ENCODE assay signal across 13 mouse cellular contexts in the genomic region with DNA sequence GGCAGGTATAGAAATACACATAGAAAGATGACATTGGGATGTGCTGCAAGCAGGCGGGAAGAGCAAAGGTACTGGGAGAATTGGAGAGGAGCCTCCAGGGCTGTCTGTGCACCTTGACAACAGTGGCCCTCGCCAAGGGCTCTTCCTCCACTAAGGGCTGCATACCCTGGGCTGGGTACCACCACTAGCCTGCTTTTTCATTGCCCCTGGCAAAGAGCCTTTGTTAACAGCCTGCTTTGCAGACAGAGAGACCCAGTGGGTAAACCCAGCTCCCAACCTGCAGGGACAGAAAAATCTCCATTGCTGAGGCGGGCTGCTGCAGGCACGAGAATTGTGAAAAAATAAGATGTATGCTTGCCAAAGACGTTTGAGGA.
DNase-seq lines count a peak whose midpoint lies in the region; ATAC-seq lines count a peak whose summit lies in the region.
"Had no signal": no experiment of that assay in that cellular context is flagged by ENCODE, and none has a peak within 500 bp of the region (broad histone marks: within the 10 kb centered on the region; RNA-seq: fewer than 3 reads in every experiment).

No protein-coding gene starts in this region.

- H3K36me3 ChIP-seq in midbrain, embryonic 10.5 days: no peaks in the 10 kb centered on the region
- no peaks in the 10 kb centered on the region for H3K36me3 ChIP-seq in midbrain, embryonic 11.5 days (ENCODE audit: control insufficient read depth, insufficient read depth, low read length)
- no peaks in the 10 kb centered on the region for H3K36me3 ChIP-seq in limb, embryonic 12.5 days
- H3K36me3 ChIP-seq: G1E; heart, embryonic 12.5 days had no signal

- H3K4me1 ChIP-seq in midbrain, embryonic 10.5 days: peaks cover 38% of the 10 kb centered on the region
- peaks cover 14% of the 10 kb centered on the region for H3K4me1 ChIP-seq in midbrain, embryonic 11.5 days (ENCODE audit: control insufficient read depth, insufficient read depth, low read length)
- peaks cover 52% of the 10 kb centered on the region for H3K4me1 ChIP-seq in limb, embryonic 12.5 days (replicated peaks)

- H3K27ac ChIP-seq in midbrain, embryonic 10.5 days (replicated peaks): peak overlapping the region; percentile 38
- no peak overlapping the region for H3K27ac ChIP-seq in midbrain, embryonic 11.5 days (ENCODE audit: low read depth, low read length)
- peak overlapping the region; percentile 79; the same call in 1 of the 2 replicates for H3K27ac ChIP-seq in limb, embryonic 12.5 days

- peak; percentile 65 to 70 for DNase-seq in cerebellum, postnatal 10 days
- no peak for DNase-seq in cerebellum, adult 9-10 months
- DNase-seq in midbrain, embryonic 10.5 days (ENCODE audit: low spot score): no peak
- no peak for DNase-seq in midbrain, embryonic 11.5 days (ENCODE audit: low spot score, missing footprints)
- no peak for DNase-seq in Muller cell, postnatal 12 days (ENCODE audit: inconsistent ontology term)
- no peak for DNase-seq in right cerebral cortex, postnatal 25 days
- no peak for DNase-seq in spleen, postnatal 14 days (ENCODE audit: low spot score in 2 of 2)

- peaks cover 71% of the 10 kb centered on the region for H3K27me3 ChIP-seq in midbrain, embryonic 10.5 days (ENCODE audit: low read depth, poor library complexity, severe bottlenecking)
- no peaks in the 10 kb centered on the region; the same call in 1 of the 2 replicates for H3K27me3 ChIP-seq in midbrain, embryonic 11.5 days (ENCODE audit: control insufficient read depth, insufficient read depth, low read length)
- H3K27me3 ChIP-seq in limb, embryonic 12.5 days: no peaks in the 10 kb centered on the region; the same call in 1 of the 2 replicates

- H3K9me3 ChIP-seq in midbrain, embryonic 10.5 days (replicated peaks): no peaks in the 10 kb centered on the region
- no peaks in the 10 kb centered on the region for H3K9me3 ChIP-seq in midbrain, embryonic 11.5 days (ENCODE audit: control insufficient read depth, low read length)
- no peaks in the 10 kb centered on the region for H3K9me3 ChIP-seq in limb, embryonic 12.5 days
- H3K9me3 ChIP-seq: G1E; heart, embryonic 12.5 days had no signal

- WGBS in midbrain, embryonic 10.5 days: 53% methylated on average over 5 of the region's 5 CpGs
- WGBS in midbrain, embryonic 11.5 days: 47% methylated on average over 5 of the region's 5 CpGs
- WGBS in limb, embryonic 12.5 days: 28% methylated on average over 5 of the region's 5 CpGs

- H3K4me3 ChIP-seq in midbrain, embryonic 10.5 days: no peak overlapping the region
- H3K4me3 ChIP-seq in midbrain, embryonic 11.5 days (ENCODE audit: low read depth, low read length): no peak overlapping the region
- H3K4me3 ChIP-seq in limb, embryonic 12.5 days (replicated peaks): no peak overlapping the region
- H3K4me3 ChIP-seq: heart, embryonic 12.5 days had no signal

- H3K9ac ChIP-seq in midbrain, embryonic 11.5 days (ENCODE audit: low read length): no peak overlapping the region
- H3K9ac ChIP-seq in limb, embryonic 12.5 days (replicated peaks): no peak overlapping the region
- H3K9ac ChIP-seq: heart, embryonic 12.5 days had no signal

- ATAC-seq in midbrain, embryonic 11.5 days (ENCODE audit: low FRiP score): no peak
- ATAC-seq in limb, embryonic 12.5 days (ENCODE audit: insufficient number of reproducible peaks, insufficient read depth, low FRiP score, low TSS enrichment, low read depth): no peak
- ATAC-seq: activated CD4-positive, CD25-positive, alpha-beta regulatory T cell, adult 4 months; inflammation-experienced regulatory T-cells, adult 6 months; lung, postnatal 0 days had no signal

- H3K4me2 ChIP-seq in midbrain, embryonic 11.5 days: no peak overlapping the region
- H3K4me2 ChIP-seq in limb, embryonic 12.5 days: peak overlapping the region; percentile 26; the same call in 1 of the 2 replicates
- H3K4me2 ChIP-seq: heart, embryonic 12.5 days had no signal

Comparison
In these comparisons a context has a peak if more than half of its experiments do, and no peak if none do; other contexts are left out.
1. DNase-seq: peak in cerebellum, postnatal 10 days (2 of 2); none in cerebellum, adult 9-10 months (single experiment), midbrain, embryonic 10.5 days (single experiment), midbrain, embryonic 11.5 days (single experiment), Muller cell, postnatal 12 days (single experiment), right cerebral cortex, postnatal 25 days (single experiment) and spleen, postnatal 14 days (0 of 2).